Mouse (Mus musculus): ENCODE results near the gene Rbfox3.

Rbfox3 gene

GRCm38 (mm10) chr11:118669820-118670219, 241.6 kb downstream of the Rbfox3 start:
- no peak for DNase-seq (ENCODE audit: low spot score in 2 of 2)

- no peak for DNase-seq (ENCODE audit: low spot score in 2 of 2)
Measured at GRCm38 (mm10) chr11:118668351-118668750, 243.0 kb downstream of the Rbfox3 start.

GRCm38 (mm10) chr11:118667946-118668345, 243.5 kb downstream of the Rbfox3 start:
- no peak for DNase-seq (ENCODE audit: low spot score in 2 of 2)

GRCm38 (mm10) chr11:118666172-118666571, 245.2 kb downstream of the Rbfox3 start:
- DNase-seq (ENCODE audit: low spot score in 2 of 2), result no peak

DNA sequence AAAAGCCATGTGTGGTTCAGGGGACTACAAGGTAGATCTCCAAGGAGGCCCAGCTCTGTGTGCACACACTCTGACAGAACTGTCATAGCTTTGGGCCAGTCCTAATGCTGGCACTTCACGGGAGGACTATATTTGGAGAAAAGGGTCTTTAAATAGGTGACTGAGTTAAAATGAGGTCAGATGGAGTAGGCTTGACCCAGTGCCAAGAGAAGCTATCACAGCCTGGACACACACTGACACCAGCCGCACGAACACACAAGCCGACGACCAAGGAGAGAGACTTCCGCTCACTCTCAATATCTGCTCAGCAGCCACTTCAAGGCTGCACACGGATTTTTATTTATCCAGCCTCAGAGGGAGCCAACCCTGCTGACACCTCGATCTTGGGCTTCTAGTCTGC, 248.1 kb downstream of the Rbfox3 start:
- no peak for DNase-seq (ENCODE audit: low spot score in 2 of 2)

DNA sequence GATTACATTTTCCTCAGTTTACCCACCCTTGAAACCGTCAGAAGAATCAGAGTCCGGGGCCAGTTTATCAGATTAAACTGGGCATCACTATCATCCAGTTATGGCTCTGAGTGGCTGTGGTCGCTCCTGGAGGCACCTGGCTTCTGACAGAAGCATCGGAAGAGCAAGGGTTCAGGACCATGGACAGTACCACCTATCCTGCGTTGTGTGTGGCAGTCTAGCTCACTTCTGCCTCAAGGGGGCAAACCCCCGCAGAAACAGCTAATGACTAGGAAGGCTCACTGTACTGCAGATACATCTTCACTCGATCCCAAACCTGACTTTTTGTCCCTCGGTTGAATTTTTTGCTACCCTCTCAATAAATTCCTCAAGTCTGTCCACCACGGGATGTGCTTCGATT, 252.1 kb downstream of the Rbfox3 start:
- DNase-seq (ENCODE audit: low spot score in 2 of 2), result no peak

- DNase-seq (ENCODE audit: low spot score in 2 of 2), result no peak
Measured at GRCm38 (mm10) chr11:118655833-118656232, 255.6 kb downstream of the Rbfox3 start.

DNA sequence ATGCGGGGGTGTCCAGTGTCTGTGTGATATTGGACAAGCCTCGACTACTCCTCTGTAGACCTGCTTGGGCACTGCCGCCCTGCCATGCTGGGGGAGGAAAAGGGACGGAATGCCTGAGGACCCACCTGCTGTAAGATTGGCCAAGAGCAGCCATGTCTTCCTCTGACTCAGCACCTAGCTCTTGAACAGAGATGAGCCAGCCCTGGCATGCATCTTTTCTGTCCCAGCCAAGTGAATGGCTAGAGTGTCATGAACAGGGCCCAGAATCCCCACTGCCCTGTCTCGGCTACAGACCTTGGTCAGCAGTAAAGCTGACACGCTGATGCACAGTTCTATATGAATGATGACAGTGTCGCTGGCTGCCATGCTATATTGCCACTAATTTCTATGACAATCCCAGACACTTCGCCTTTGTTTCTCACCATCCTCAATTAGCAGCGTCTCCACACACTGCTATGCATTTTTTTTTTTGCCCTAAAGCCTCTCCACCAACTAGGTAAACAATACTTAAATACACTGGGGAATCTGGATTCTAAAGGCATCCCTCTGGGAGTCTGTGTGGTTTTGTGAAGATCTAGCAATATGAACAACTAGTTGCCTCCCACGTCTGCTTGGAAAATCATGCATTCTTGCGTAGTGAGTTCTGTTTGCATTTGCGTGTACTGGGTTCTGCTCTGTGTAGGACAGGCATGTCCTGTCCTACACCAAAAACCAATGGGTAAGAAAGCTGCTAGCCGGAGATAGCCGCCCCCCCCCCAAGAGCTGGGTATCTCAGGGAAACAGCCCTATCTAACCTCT, 257.7 kb downstream of the Rbfox3 start:
- DNase-seq (ENCODE audit: low spot score in 2 of 2), result no peak

GRCm38 (mm10) chr11:118652401-118653240, 258.8 kb downstream of the Rbfox3 start:
- DNase-seq (ENCODE audit: low spot score in 2 of 2), result no peak

DNA sequence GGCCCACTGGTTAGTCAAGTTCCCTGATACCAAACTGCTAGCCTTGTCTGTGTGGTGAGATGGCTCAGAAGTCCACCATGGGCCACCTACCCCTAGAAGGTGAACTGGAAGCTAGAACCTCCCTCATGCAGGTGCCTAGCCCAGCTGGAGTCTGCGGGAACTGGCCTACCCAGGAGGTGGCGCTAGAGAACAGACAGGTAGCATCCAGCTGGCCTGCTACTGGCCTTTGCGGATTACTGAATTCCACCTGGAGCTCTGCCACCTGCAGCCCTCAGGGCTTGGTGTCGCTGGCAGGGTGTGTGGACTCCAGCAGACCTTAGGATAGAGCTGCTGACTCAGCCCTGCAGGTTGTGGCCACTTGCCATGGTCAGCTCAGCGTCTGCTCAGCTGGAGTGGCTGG, 263.0 kb downstream of the Rbfox3 start:
- DNase-seq (ENCODE audit: low spot score in 2 of 2), result peak; percentile 7 to 45

DNA sequence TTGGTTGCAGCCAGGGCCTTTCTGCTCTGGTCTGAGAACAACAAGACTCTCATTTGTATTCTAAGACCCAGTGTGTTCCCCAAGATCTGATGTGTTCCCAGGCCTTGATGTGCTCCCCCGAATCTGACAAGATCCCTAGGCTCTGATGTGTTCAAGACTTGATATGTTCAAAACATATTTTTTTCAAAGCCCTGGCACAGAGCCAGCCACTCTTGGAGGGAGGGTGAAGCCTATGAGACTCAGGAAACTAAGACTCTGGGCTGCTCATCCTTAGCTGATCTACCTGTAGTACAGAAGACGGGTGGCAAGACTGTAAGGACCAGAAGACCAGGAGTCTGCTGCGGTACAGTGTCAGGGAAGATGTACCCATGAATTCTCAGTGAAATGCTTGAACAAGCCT, 264.5 kb downstream of the Rbfox3 start:
- no peak for DNase-seq (ENCODE audit: low spot score in 2 of 2)

- no peak for DNase-seq (ENCODE audit: low spot score in 2 of 2)
Measured at GRCm38 (mm10) chr11:118645158-118645557, 266.2 kb downstream of the Rbfox3 start.

DNA sequence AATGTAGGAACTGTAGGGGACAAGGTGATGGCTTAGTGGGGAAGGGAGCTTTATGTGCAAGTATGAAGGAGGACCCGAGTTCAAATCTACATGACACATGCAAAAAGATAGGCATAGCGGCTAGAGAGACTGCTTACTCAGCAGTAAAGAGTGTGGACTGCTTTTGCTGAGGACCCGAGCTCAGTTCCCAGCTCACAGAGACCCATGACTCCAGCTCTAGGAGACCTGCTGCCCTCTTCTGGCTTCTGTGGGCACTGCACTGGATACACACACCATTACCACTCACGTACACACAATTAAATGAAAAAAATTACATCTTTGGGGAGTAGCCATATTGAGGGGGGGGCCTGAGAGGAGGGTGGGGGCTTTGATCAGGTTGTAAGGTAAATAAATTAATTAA, 270.7 kb downstream of the Rbfox3 start:
- DNase-seq (ENCODE audit: low spot score in 2 of 2), result no peak

DNA sequence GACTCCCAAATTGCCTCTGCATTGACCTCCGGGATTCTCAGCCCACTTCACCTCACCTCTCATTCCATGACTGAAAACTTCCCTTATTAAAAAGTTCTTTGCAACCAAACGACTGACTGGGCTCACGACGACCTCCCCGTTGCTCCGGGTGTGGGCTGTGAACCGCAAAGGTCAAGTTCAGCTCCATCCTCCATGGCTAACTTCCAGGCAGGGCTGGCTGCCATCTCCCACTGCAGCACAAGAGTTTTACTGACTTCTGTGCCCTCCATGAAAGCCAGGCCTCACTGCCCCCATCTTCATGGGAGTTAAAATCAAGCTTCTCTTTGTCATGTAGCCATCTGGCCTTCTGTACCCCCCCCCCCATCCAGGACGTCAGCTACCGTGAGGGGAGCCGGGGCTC, 273.7 kb downstream of the Rbfox3 start:
- DNase-seq (ENCODE audit: low spot score in 2 of 2), result no peak

GRCm38 (mm10) chr11:118634647-118635046, 276.8 kb downstream of the Rbfox3 start:
- DNase-seq (ENCODE audit: low spot score in 2 of 2), result peak; percentile 9 to 30

DNA sequence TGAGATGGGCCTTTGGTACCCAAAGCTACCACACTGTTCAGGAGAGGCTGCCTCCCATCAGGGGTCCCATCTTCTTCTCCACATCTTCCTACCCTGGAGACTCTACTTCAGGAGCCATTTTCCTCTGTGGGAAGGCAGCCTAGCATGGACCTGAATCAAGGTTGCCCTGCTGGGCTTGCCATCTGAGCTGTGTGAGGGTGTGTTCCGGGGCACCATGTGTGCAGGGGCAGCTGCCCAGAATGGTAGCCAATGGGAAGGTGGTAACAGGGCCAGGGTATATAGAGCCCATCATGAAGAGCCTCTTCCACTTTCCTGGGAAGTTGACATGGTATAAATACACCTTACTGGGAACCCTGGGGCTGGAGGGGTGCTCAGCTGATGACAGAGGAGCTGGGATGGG, 281.7 kb downstream of the Rbfox3 start:
- DNase-seq (ENCODE audit: low spot score in 2 of 2), result no peak

DNA sequence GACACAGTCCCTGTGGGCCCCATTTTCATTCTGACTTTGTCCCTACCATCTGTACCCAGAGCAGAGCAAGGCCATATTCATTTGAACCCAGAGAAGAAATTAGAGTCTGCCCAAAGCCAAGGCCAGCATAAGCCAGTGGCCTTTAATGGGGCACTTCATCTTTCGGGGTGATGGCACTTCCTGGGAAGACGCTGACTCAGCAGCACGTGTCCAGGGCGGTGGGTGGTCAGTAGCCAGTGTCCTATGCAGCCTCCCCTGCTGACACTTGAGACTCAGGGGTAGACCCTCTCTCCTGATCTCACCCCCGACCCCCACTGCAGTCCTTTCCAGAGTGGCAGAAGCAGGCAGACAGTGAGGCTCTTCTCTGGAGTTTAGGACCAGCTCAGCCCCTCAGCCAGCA, 283.9 kb downstream of the Rbfox3 start:
- DNase-seq (ENCODE audit: low spot score in 2 of 2), result no peak

- DNase-seq (ENCODE audit: low spot score in 2 of 2), result no peak
Measured at GRCm38 (mm10) chr11:118620869-118621268, 290.5 kb downstream of the Rbfox3 start.

- no peak for DNase-seq (ENCODE audit: low spot score in 2 of 2)
Measured at GRCm38 (mm10) chr11:118614126-118614525, 297.3 kb downstream of the Rbfox3 start.

DNA sequence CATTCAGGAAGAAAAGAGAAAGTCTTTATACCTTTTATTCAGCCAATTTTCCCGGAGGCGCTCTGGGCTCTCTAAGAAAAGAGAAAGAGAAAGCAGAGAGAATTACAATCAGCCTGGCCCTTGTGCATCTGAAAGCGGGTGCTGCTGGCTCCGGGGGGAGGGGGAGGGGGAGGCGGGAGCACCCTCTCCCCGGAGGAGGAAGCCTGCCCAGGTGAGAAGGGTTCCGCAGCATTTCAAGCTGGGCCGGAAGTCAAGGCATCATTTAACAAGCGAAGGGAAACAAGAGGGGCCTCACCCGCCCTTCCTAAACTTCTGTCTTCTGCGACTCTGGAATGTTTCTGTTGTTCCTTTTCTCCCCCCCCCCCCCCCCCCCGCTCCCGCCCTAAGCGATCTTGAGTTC, 301.3 kb downstream of the Rbfox3 start:
- DNase-seq (ENCODE audit: low spot score in 2 of 2), result no peak

DNA sequence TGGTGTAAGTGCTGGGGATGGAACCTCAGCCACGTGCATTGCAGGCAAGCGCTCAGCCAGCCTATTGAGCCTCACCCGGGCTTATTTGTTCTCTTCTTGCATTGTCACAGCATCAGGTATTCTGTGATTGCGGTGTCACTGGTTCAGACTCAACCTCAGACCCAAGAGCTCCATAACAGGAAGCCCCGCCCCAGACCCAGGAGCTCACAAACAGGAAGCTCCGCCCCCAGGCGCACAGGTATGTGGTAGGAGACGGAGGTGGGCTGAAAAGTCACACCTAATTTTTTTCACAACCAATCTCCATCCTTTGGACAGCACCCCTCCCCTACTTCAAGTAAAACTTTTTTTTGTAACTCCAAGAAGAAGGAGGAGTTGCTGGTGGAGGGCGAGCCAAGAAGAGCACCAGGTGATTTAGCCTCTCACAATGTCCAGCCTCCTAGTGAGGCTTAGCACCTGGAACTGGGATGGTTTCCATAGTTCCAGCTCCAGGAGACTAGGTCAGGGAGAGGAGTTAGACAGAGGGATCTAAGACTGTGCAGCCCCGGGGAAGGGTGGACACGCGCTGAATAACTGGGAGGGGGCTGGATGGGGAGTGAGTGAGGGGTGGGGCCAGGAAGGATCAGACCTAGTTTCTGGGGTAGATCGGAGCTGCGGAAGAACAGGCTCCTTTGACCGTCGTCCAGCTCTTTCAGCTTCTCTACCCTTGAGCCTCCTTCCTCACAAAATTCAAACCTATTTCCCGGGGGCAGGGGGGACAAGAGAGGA, 302.0 kb downstream of the Rbfox3 start:
- no peak for DNase-seq (ENCODE audit: low spot score in 2 of 2)

DNA sequence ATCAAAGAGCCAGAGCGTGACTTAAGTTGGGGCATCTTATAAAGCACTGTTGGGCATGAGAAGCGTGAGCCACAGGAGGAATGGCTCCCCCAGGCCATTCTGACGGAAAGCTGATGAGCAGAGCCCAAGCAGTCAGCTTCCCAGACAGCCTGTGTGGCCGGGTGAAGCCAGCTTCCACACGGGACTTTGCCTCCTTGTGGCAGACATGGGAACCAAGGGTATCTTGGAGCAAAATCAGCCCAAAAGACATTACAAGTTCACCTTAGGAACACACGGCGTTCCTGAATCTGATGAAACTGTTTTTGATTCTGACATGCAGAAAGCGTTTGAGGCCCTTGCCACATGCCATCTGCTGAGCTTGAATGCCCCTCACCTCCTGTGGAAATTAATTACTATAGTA, 303.5 kb downstream of the Rbfox3 start:
- DNase-seq (ENCODE audit: low spot score in 2 of 2), result no peak

Data from spleen, postnatal 10 days (tissue).